Mouse (Mus musculus): ENCODE data around the gene Npy4r. TPM values are rescaled to one million over a fixed set of nuclear protein-coding genes. Genes with fewer than 3 reads are reported as not detected.

The Npy4r gene
- not detected in 4 replicates for total RNA-seq (2023; ENCODE audit: inconsistent age)

DNA sequence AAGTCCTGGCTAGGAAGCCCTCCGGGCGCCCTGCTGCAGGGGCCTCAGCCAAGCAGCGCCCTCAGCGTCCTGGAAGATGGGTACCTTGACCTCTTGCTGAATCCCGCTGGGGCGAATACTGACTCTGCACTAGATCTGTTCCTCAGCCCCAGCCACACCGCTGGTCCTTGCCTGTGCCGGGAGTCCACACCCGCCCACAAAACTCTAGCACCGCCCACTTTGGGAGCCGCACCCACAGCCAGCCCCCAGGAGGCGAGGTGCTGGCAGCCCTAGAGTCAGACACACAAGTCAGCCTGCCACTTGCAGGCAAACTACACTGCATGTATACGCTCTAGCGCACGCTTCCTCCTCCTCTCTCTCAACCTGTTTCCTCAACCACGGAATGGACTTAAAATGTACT, at the start of gene Npy4r:
Npy4r (minus strand) TSS at position 148 of the 400 bp plus-strand sequence.

DNA sequence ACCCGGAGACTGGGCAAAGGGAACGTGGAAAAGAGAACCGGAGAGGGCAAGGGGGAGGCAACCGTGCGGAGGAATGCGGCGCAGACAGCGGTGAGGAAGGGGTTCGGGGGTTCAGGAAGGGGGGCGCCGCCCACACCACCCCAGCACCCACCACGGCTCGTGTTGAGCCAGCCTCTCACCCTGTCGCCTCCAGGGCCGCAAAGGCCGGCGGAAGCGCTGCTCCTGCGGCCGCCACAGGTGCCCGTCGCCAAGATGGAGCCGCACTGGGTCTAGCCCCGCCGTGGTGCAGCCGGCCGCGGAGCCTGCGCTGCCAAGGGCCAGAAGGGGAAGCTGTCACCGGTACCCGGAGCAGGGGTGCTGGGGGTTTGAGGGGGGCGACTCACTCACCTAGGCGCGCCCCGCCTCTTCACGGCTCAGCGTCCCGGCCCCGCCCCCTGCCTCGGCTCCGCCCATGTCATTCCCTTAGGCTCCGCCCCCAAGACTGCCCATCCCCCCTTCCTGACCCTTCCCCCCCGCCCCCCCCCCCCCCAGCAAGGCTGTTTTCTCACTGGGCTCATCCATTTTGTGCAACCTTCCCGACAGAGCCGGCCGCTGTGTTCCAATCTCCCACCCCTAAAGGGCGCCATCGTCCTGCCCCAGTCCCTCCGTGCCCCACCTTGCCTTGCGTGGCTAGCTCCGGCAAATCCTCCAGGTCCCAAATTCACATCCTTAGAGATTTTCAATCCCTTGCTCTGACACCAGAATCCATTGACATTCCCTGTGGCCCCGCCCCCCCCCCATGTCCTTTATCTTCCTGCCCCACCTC, 49.1 kb upstream of the Npy4r start, which contains the start of gene Gprin2:
Gprin2 (minus strand) TSS at position 423 of the 805 bp plus-strand sequence.

GRCm38 (mm10) chr14:34102601-34103000, 49.7 kb downstream of the Npy4r start, which contains the start of gene A630023A22Rik:
Gene A630023A22Rik, minus strand, starts transcription at chr14:34102754.

Other genes with a start within 250 kb of the Npy4r start
- not detected in 4 replicates for gene Gdf10, start 228.9 kb downstream of the Npy4r start, total RNA-seq (2023; ENCODE audit: inconsistent age)
- gene Gdf2, start 211.4 kb downstream of the Npy4r start, total RNA-seq (2023; ENCODE audit: inconsistent age), result not detected in 4 replicates
- gene Rbp3, start 198.5 kb downstream of the Npy4r start, total RNA-seq (2023; ENCODE audit: inconsistent age), result not detected in 4 replicates
- 0.16 to 0.35 TPM (median 0.27 TPM) in 4 replicates for gene Zfp488, start 173.7 kb downstream of the Npy4r start, total RNA-seq (2023; ENCODE audit: inconsistent age)
- not detected in 4 replicates for gene Gm30083, start 137.3 kb downstream of the Npy4r start, total RNA-seq (2023; ENCODE audit: inconsistent age)
- not detected in 4 replicates for gene Gm5460, start 135.7 kb downstream of the Npy4r start, total RNA-seq (2023; ENCODE audit: inconsistent age)
- gene Antxrl, start 99.8 kb downstream of the Npy4r start, total RNA-seq (2023; ENCODE audit: inconsistent age), result not detected in 4 replicates
- 0.42 TPM in 1 of 4 replicates, not detected in the others for gene Anxa8, start 66.5 kb downstream of the Npy4r start, total RNA-seq (2023; ENCODE audit: inconsistent age)
- not detected in 4 replicates for gene A630023A22Rik, start 49.7 kb downstream of the Npy4r start, total RNA-seq (2023; ENCODE audit: inconsistent age)
- not detected in 4 replicates for gene Gprin2, start 49.2 kb upstream of the Npy4r start, total RNA-seq (2023; ENCODE audit: inconsistent age)
- not detected in 4 replicates for gene Syt15, start 67.1 kb upstream of the Npy4r start, total RNA-seq (2023; ENCODE audit: inconsistent age)
- 25.1 to 28.2 TPM (median 27.0 TPM) in 4 replicates for gene Shld2, start 158.0 kb upstream of the Npy4r start, total RNA-seq (2023; ENCODE audit: inconsistent age)
- 99.8 to 132 TPM (median 115 TPM) in 4 replicates for gene Glud1, start 158.2 kb upstream of the Npy4r start, total RNA-seq (2023; ENCODE audit: inconsistent age)
- gene Fam25c, start 202.9 kb upstream of the Npy4r start, total RNA-seq (2023; ENCODE audit: inconsistent age), result not detected in 4 replicates
- not detected in 4 replicates for gene Sncg, start 222.3 kb upstream of the Npy4r start, total RNA-seq (2023; ENCODE audit: inconsistent age)
- not detected in 4 replicates for gene Mmrn2, start 223.0 kb upstream of the Npy4r start, total RNA-seq (2023; ENCODE audit: inconsistent age)